Mouse (Mus musculus): ENCODE measurements around the gene Tnfrsf26. TPM values are rescaled to one million over a fixed set of nuclear protein-coding genes. Genes with fewer than 3 reads are reported as not detected.
"Not testable (repeated sequence)": the region's sequence is repeated elsewhere in the genome, so short reads cannot be mapped to it uniquely, and the experiment has no call there.

Gene Tnfrsf26
- 19.0 and 20.9 TPM in 2 replicates for total RNA-seq (2017)

GRCm38 (mm10) chr7:143628540-143628939, at the start of gene Tnfrsf26:
Gene Tnfrsf26, minus strand, starts transcription at chr7:143628722.
- ATAC-seq (ENCODE audit: extremely low read depth, insufficient number of reproducible peaks, low FRiP score, poor library complexity, severe bottlenecking), result peak; percentile 17; the same call in 1 of the 2 replicates

GRCm38 (mm10) chr7:143666427-143667311, 38.1 kb upstream of the Tnfrsf26 start:
- 0 out of 2 replicates have a peak, but pooled peaks have one; percentile 15 for ATAC-seq (ENCODE audit: extremely low read depth, insufficient number of reproducible peaks, low FRiP score, poor library complexity, severe bottlenecking)

DNA sequence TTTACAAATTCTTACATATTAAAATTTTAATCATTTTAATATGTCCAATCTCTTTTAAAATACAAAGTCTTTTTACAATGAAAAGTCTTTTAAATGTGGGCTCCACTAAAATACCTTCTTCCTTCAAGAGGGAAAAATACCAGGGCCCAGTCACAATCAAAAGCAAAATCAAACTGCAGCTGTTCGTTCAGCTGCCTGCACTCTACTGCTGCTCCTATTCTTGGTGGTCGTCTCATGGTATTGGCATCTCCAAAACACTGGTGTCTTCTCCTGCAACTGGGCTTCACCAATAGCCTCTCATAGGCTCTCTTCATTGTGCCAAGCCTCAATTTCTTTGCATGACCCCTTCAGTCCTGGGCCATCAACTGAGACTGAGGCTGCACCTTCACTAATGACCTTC, 34.9 kb upstream of the Tnfrsf26 start:
- ATAC-seq (ENCODE audit: extremely low read depth, insufficient number of reproducible peaks, low FRiP score, poor library complexity, severe bottlenecking), result no peak

GRCm38 (mm10) chr7:143660797-143661196, 32.3 kb upstream of the Tnfrsf26 start:
- ATAC-seq (ENCODE audit: extremely low read depth, insufficient number of reproducible peaks, low FRiP score, poor library complexity, severe bottlenecking), result no peak

GRCm38 (mm10) chr7:143649769-143650346, 21.3 kb upstream of the Tnfrsf26 start:
- not testable (repeated sequence) for ATAC-seq (ENCODE audit: extremely low read depth, insufficient number of reproducible peaks, low FRiP score, poor library complexity, severe bottlenecking)

DNA sequence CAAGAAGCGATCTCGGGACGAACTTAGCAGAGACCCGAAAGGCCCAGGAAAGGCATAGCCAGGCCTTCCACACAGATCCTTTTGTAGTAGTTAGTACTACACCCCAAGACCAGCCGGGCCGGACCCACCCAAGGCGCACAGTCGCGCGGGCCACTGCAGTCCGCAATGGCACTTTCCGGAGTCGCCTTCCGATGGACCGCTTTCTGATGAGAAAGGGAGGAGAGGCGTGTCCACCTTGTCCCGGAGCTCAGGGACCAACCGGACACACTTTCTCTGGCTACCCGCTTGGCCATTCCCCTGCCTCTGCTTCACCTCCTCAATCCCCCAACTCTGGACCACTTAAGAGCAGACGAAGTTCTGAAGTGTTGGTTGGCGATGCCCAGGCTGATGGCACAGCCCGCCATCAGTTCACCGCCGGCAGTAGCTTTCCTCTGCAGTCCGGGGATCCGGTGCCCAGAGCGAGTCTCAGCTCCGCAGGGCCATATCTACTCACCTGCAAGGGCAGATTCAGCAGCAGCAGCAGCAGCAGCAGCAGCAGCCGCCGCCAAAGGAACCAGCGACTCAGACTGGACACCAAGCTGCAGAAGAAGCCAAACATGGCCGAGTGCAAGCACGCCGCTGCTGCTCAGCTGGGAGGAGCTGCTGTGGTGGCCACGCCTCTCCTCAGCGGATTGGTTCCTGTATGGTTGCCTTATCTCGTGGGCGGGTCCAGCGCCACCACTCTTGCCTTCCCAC, 20.7 kb upstream of the Tnfrsf26 start, which contains the start of gene Tnfrsf22:
Gene Tnfrsf22 (minus strand): TSS at position 628 of the 735 bp plus-strand sequence.
- ATAC-seq (ENCODE audit: extremely low read depth, insufficient number of reproducible peaks, low FRiP score, poor library complexity, severe bottlenecking), result peak; percentile 99

GRCm38 (mm10) chr7:143643949-143644348, 15.4 kb upstream of the Tnfrsf26 start:
- ATAC-seq (ENCODE audit: extremely low read depth, insufficient number of reproducible peaks, low FRiP score, poor library complexity, severe bottlenecking), result not testable (repeated sequence)

DNA sequence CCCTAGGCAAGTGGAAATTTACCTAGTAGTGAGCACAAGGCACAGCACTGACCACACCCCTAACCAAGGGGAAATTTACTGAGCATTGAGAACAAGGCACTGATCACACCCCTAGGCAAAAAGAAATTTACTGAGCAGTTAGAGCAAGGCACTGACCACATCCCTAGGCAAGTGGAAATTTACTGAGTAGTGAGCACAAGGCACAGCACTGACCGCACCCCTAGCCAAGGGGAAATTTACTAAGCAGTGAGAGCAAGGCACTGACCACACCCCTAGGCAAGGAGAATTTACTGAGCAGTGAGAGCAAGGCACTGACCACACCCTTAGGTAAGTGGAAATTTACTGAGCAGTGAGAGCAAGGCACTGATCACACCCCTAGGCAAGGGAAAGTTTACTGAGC, 8.2 kb upstream of the Tnfrsf26 start:
- no peak; the same call in 1 of the 2 replicates for ATAC-seq (ENCODE audit: extremely low read depth, insufficient number of reproducible peaks, low FRiP score, poor library complexity, severe bottlenecking)

DNA sequence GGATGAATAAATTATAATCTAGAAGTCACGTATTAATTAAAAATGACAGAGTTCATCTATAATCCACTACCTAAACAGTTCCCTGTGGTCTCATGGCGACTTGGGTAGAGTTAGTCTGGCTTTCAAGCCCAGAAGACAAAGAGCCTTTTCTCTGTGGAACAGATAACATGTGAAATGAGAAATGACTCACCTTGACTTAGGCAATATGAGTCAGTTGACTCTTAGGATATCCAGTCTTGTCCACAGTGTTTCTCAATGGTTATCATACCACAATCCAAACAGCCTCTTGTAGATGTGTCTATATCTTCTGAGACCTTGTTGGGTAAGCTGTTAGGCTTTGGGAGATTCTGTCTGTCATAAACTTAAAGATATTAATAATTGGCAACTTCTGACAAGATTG, 3.0 kb upstream of the Tnfrsf26 start:
- no peak for ATAC-seq (ENCODE audit: extremely low read depth, insufficient number of reproducible peaks, low FRiP score, poor library complexity, severe bottlenecking)

- peak; percentile 47; the same call in 1 of the 2 replicates for ATAC-seq (ENCODE audit: extremely low read depth, insufficient number of reproducible peaks, low FRiP score, poor library complexity, severe bottlenecking)
These were observed 979 bp upstream of the Tnfrsf26 start for GRCm38 (mm10) chr7:143629501-143629900.

GRCm38 (mm10) chr7:143627555-143628286, 801 bp downstream of the Tnfrsf26 start:
- ATAC-seq (ENCODE audit: extremely low read depth, insufficient number of reproducible peaks, low FRiP score, poor library complexity, severe bottlenecking), result peak; percentile 78

DNA sequence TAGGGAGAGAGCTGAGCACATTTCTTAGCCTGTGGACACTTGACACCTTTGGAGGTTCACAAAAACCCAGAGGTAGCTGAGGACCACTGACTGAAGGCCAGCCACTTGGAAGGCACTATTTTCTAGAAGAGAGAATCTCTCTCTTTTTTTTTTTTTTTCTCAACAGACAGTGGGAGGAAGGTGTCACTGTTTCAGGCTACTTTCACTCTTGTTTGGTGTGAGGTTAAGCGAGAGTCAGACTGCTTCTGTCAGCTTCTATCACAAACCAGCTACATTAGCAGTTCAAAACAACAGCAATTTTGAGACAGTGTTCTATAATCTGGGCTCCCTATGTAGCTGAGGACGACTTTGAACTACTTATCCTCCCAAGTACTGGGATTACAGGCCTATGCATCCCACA, 2.3 kb downstream of the Tnfrsf26 start:
- no peak for ATAC-seq (ENCODE audit: extremely low read depth, insufficient number of reproducible peaks, low FRiP score, poor library complexity, severe bottlenecking)

DNA sequence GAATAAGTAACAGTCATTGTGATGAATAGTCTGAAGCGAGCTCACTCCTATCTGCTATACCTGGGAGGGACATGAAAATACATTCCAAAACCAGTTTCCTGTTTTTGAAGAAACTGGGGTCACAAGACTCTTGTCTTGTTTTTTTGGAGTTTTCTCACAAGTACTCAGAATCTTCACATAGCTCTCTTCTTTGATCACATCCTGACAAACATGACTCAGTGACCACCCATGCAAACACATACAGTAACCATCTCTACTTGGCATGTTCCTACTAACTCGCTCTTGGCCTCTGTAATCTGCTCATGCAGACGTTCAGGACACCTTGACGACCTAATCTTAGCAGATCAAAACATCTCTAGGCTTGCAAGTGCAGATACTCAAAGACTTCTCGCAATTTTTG, 3.4 kb downstream of the Tnfrsf26 start:
- no peak for ATAC-seq (ENCODE audit: extremely low read depth, insufficient number of reproducible peaks, low FRiP score, poor library complexity, severe bottlenecking)

GRCm38 (mm10) chr7:143624561-143624960, 4.0 kb downstream of the Tnfrsf26 start:
- ATAC-seq (ENCODE audit: extremely low read depth, insufficient number of reproducible peaks, low FRiP score, poor library complexity, severe bottlenecking), result no peak

DNA sequence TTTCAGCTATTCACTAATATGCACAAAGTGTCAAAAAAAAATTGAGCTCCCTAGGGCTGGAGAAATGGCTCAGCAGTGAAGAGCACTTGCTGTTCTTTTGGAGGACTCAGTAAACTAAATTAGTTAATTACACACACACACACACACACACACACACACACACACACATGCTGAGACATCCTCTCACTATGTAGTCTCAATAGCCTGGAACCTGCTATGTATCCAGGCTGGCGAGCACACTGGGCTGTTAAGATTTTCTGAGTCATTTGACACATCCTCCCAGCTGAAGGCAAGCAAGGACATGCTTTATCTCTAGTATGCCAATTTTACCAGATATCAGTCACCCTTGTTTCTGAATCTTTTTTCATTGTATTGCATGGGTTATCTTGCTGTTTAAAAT, 7.6 kb downstream of the Tnfrsf26 start:
- no peak for ATAC-seq (ENCODE audit: extremely low read depth, insufficient number of reproducible peaks, low FRiP score, poor library complexity, severe bottlenecking)

DNA sequence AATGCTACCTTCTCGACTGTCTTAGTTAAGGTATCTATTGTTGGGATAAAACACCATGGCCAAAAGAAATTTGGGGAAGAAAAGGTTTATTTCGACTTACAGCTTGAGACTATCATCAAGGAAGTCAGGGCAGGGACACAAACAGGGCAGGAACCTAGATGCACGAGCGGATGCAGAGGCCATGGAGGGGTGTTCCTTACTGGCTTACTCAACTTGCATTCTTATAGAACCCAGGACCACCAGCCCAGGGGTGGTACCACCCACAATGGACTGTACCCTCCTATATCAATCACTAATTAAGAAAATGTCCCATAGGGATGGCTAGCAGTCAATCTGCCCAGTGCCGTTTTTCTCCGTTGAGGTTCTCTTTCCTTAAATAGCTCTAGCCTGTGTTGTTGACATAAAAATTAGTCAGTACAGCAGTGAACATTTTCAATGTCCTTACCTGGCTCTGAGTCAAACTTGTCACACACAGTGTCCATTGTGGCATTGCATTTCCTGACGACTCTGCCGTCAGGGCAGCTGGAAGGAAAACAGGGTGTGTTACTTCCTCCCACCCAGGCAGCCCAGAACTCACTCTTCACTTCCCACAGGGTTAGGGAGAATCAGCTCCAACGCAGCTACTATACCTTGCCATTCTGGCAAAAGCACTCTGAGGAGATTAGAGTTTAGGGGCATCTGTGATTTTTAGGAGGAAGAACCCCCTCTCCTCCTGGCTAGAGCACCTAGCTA, 14.0 kb downstream of the Tnfrsf26 start:
- no peak for ATAC-seq (ENCODE audit: extremely low read depth, insufficient number of reproducible peaks, low FRiP score, poor library complexity, severe bottlenecking)

GRCm38 (mm10) chr7:143612215-143612614, 16.3 kb downstream of the Tnfrsf26 start:
- ATAC-seq (ENCODE audit: extremely low read depth, insufficient number of reproducible peaks, low FRiP score, poor library complexity, severe bottlenecking), result 0 out of 2 replicates have a peak, but pooled peaks have one; percentile 41

- no peak for ATAC-seq (ENCODE audit: extremely low read depth, insufficient number of reproducible peaks, low FRiP score, poor library complexity, severe bottlenecking)
These were observed 23.2 kb downstream of the Tnfrsf26 start for GRCm38 (mm10) chr7:143605321-143605720.

Data from neutrophil, adult 5-6 weeks (primary cell).